Mouse (Mus musculus): ENCODE measurements around the gene Rnf25.

- TF ChIP-seq CTCF (IDR thresholded peaks at IDR 0.05; ENCODE audit: control insufficient read depth, insufficient read depth, low read length): no peak
- no peak for TF ChIP-seq POLR2A (IDR thresholded peaks at IDR 0.05; ENCODE audit: borderline replicate concordance, control insufficient read depth, low read depth, low read length)
These were observed 35.4 kb downstream of the Rnf25 start for GRCm38 (mm10) chr1:74565834-74566233.

Data from bone marrow, adult 2 months (tissue).